In genomic region chr17:73121726-73122125, GRCm38 (mm10) we compare ENCODE assay signal across 17 mouse cellular contexts.
"Had no signal": no experiment of that assay in that cellular context is flagged by ENCODE, and none has a peak within 500 bp of the region (broad histone marks: within the 10 kb centered on the region; RNA-seq: fewer than 3 reads in every experiment).

No protein-coding gene starts in this region.

- H3K4me3 ChIP-seq: neural tube, embryonic 12.5 days; neural tube, embryonic 13.5 days; neural tube, embryonic 15.5 days; stomach, embryonic 15.5 days had no signal

- DNase-seq: retina, postnatal 1 day; right cerebral cortex, adult 18-20 months; right cerebral cortex, postnatal 14 days; right cerebral cortex, postnatal 25 days; right cerebral cortex, postnatal 4 days; spleen, adult 18-20 months; thymus, adult 18-20 months; thymus, adult 2 months; thymus, postnatal 14 days; thymus, postnatal 25 days; thymus, postnatal 36 days; thymus, postnatal 4 days had no signal

- H3K9me3 ChIP-seq: neural tube, embryonic 12.5 days; neural tube, embryonic 13.5 days; neural tube, embryonic 15.5 days; stomach, embryonic 15.5 days had no signal

- H3K36me3 ChIP-seq: neural tube, embryonic 12.5 days; neural tube, embryonic 13.5 days; neural tube, embryonic 15.5 days; stomach, embryonic 15.5 days had no signal

- H3K4me2 ChIP-seq: neural tube, embryonic 12.5 days; neural tube, embryonic 13.5 days; neural tube, embryonic 15.5 days; stomach, embryonic 15.5 days had no signal

- H3K4me1 ChIP-seq: neural tube, embryonic 12.5 days; neural tube, embryonic 13.5 days; neural tube, embryonic 15.5 days; stomach, embryonic 15.5 days had no signal

- H3K27me3 ChIP-seq: neural tube, embryonic 12.5 days; neural tube, embryonic 13.5 days; neural tube, embryonic 15.5 days; stomach, embryonic 15.5 days had no signal

- H3K9ac ChIP-seq: neural tube, embryonic 12.5 days; neural tube, embryonic 13.5 days; neural tube, embryonic 15.5 days; stomach, embryonic 15.5 days had no signal

- H3K27ac ChIP-seq: neural tube, embryonic 12.5 days; neural tube, embryonic 13.5 days; neural tube, embryonic 15.5 days; stomach, postnatal 0 days had no signal
